Mouse (Mus musculus) liver, embryonic 12.5 days (tissue): ENCODE measurements around the gene Nlrc4. TPM values are rescaled to one million over a fixed set of nuclear protein-coding genes. Genes with fewer than 3 reads are reported as not detected.

Experiments
- ATAC-seq: fragments of 200-750 bp; cut with Nextera tagmentation; 2 replicates; pipeline ENCODE4 v1.8.0; 2017; ENCODE audit warnings: moderate number of reproducible peaks, mild to moderate bottlenecking, moderate library complexity
- H3K27ac ChIP-seq: fragments of 300-500 bp; sonication (generic); 2 replicates; pipeline ENCODE4 v1.5.1; 2016; ENCODE audit warnings: mild to moderate bottlenecking
- H3K27me3 ChIP-seq: fragments of 300-500 bp; sonication (generic); replicated peaks from 2 replicates; pipeline ENCODE4 v1.6.1; 2016; ENCODE audit warnings: mild to moderate bottlenecking, moderate library complexity
- H3K36me3 ChIP-seq: fragments of 300-500 bp; sonication (generic); 2 replicates; pipeline ENCODE4 v1.6.1; 2016; ENCODE audit warnings: mild to moderate bottlenecking, moderate library complexity
- H3K4me1 ChIP-seq: fragments of 300-500 bp; sonication (generic); 2 replicates; pipeline ENCODE4 v1.6.1; 2016
- H3K4me2 ChIP-seq: fragments of 300-500 bp; sonication (generic); 2 replicates; pipeline ENCODE4 v1.6.1; 2016; ENCODE audit warnings: mild to moderate bottlenecking, moderate library complexity
- H3K4me3 ChIP-seq: fragments of 300-500 bp; sonication (generic); 2 replicates; pipeline ENCODE4 v1.5.1; 2016; ENCODE audit warnings: mild to moderate bottlenecking, moderate library complexity
- H3K9ac ChIP-seq: fragments of 300-500 bp; sonication (generic); 2 replicates; pipeline ENCODE4 v1.6.1; 2016; ENCODE audit warnings: mild to moderate bottlenecking, moderate library complexity
- H3K9me3 ChIP-seq: fragments of 300-500 bp; sonication (generic); replicated peaks from 2 replicates; pipeline ENCODE4 v1.6.1; 2016; ENCODE audit warnings: mild to moderate bottlenecking, moderate library complexity
- WGBS: fragments of 180-500 bp; shearing (Covaris S2); methylation state at CpG from one replicate; pipeline ENCODE4 v1.1.7; 2016; ENCODE audit not compliant: insufficient replicate concordance; 5-methylcytosine and 5-hydroxymethylcytosine counted together
- polyA plus RNA-seq: library from polyadenylated mRNA; unstranded; fragments of >200 nt; fragmentation: Nextera tagmentation; extraction: Ambion mirVana; gene quantifications from 2 replicates; pipeline ENCODE4 v1.2.1, GENCODE M21; 2016

Gene Nlrc4
- polyA plus RNA-seq, 1 experiment from 2014 or later, result 0.26 TPM

- Histone ChIP-seq H3K4me3 (no peak overlapping the region), H3K9me3 (no peaks in the 10 kb centered on the region), H3K36me3 (peaks cover 86% of the 10 kb centered on the region), H3K27me3 (no peaks in the 10 kb centered on the region), H3K4me1 (no peaks in the 10 kb centered on the region), H3K27ac (no peak overlapping the region), H3K9ac (no peak overlapping the region), H3K4me2 (no peak overlapping the region)
- WGBS, result 79% methylated on average over 2 of the region's 2 CpGs
- ATAC-seq, result no peak
Measured at GRCm38 (mm10) chr17:74420656-74421055, 38.3 kb downstream of the Nlrc4 start.

GRCm38 (mm10) chr17:74418171-74418570 is 40.8 kb downstream of the Nlrc4 start:
- 69% methylated on average over 4 of the region's 4 CpGs for WGBS
- H3K27me3 ChIP-seq, result no peaks in the 10 kb centered on the region
- H3K27ac ChIP-seq, result no peak overlapping the region
- ATAC-seq, result no peak
- H3K4me2 ChIP-seq, result no peak overlapping the region
- H3K9me3 ChIP-seq, result no peaks in the 10 kb centered on the region
- no peak overlapping the region for H3K9ac ChIP-seq
- no peak overlapping the region for H3K4me3 ChIP-seq
- H3K36me3 ChIP-seq, result peaks cover 88% of the 10 kb centered on the region
- peaks cover 8% of the 10 kb centered on the region for H3K4me1 ChIP-seq

GRCm38 (mm10) chr17:74416841-74417360 is 42.0 kb downstream of the Nlrc4 start:
- no peaks in the 10 kb centered on the region for H3K9me3 ChIP-seq
- no peak for ATAC-seq
- H3K36me3 ChIP-seq, result peaks cover 87% of the 10 kb centered on the region
- no peak overlapping the region for H3K9ac ChIP-seq
- 83% methylated on average over 8 of the region's 8 CpGs for WGBS
- H3K27me3 ChIP-seq, result no peaks in the 10 kb centered on the region
- no peak overlapping the region for H3K4me3 ChIP-seq
- no peak overlapping the region for H3K27ac ChIP-seq
- H3K4me2 ChIP-seq, result no peak overlapping the region
- H3K4me1 ChIP-seq, result peaks cover 8% of the 10 kb centered on the region

- Histone ChIP-seq H3K4me3 (no peak overlapping the region), H3K27me3 (no peaks in the 10 kb centered on the region), H3K9ac (no peak overlapping the region), H3K36me3 (peaks cover 86% of the 10 kb centered on the region), H3K4me2 (no peak overlapping the region), H3K27ac (no peak overlapping the region), H3K9me3 (no peaks in the 10 kb centered on the region), H3K4me1 (peaks cover 8% of the 10 kb centered on the region)
- WGBS, result 34% methylated on average over 1 of the region's 1 CpGs
- ATAC-seq, result no peak
Measured at GRCm38 (mm10) chr17:74414671-74415070, 44.3 kb downstream of the Nlrc4 start.

GRCm38 (mm10) chr17:74413324-74413723 is 45.6 kb downstream of the Nlrc4 start:
- no peak overlapping the region for H3K9ac ChIP-seq
- H3K4me3 ChIP-seq, result no peak overlapping the region
- no peak overlapping the region for H3K27ac ChIP-seq
- H3K9me3 ChIP-seq, result no peaks in the 10 kb centered on the region
- ATAC-seq, result peak; percentile 42; the same call in 1 of the 2 replicates
- peaks cover 8% of the 10 kb centered on the region for H3K4me1 ChIP-seq
- H3K27me3 ChIP-seq, result no peaks in the 10 kb centered on the region
- WGBS, result 83% methylated on average over 8 of the region's 8 CpGs
- peaks cover 87% of the 10 kb centered on the region for H3K36me3 ChIP-seq
- no peak overlapping the region for H3K4me2 ChIP-seq

- H3K4me3 ChIP-seq, result no peak overlapping the region
- H3K27ac ChIP-seq, result no peak overlapping the region
- peaks cover 82% of the 10 kb centered on the region for H3K36me3 ChIP-seq
- H3K4me1 ChIP-seq, result peaks cover 3% of the 10 kb centered on the region
- 71% methylated on average over 4 of the region's 4 CpGs for whole genome bisulfite sequencing
- no peak for ATAC-seq
- no peaks in the 10 kb centered on the region for H3K9me3 ChIP-seq
- no peak overlapping the region for H3K9ac ChIP-seq
- no peak overlapping the region for H3K4me2 ChIP-seq
- H3K27me3 ChIP-seq, result no peaks in the 10 kb centered on the region
Measured at GRCm38 (mm10) chr17:74409722-74410121, 49.2 kb downstream of the Nlrc4 start.

GRCm38 (mm10) chr17:74406487-74406886 is 52.5 kb downstream of the Nlrc4 start:
- WGBS, result 79% methylated on average over 8 of the region's 8 CpGs
- no peaks in the 10 kb centered on the region for H3K4me1 ChIP-seq
- no peak overlapping the region for H3K4me3 ChIP-seq
- no peaks in the 10 kb centered on the region for H3K9me3 ChIP-seq
- no peak overlapping the region for H3K9ac ChIP-seq
- no peaks in the 10 kb centered on the region for H3K27me3 ChIP-seq
- peaks cover 83% of the 10 kb centered on the region for H3K36me3 ChIP-seq
- no peak for ATAC-seq
- H3K4me2 ChIP-seq, result no peak overlapping the region
- no peak overlapping the region for H3K27ac ChIP-seq

- ATAC-seq, result no peak
- no peaks in the 10 kb centered on the region for H3K4me1 ChIP-seq
- 87% methylated on average over 12 of the region's 12 CpGs for WGBS
Measured at GRCm38 (mm10) chr17:74402486-74403222, 56.3 kb downstream of the Nlrc4 start.

GRCm38 (mm10) chr17:74397173-74397572 is 61.8 kb downstream of the Nlrc4 start:
- H3K4me1 ChIP-seq, result peaks cover 17% of the 10 kb centered on the region
- no peak overlapping the region for H3K9ac ChIP-seq
- H3K4me3 ChIP-seq, result no peak overlapping the region
- H3K36me3 ChIP-seq, result peaks cover 10% of the 10 kb centered on the region
- no peaks in the 10 kb centered on the region for H3K9me3 ChIP-seq
- peak overlapping the region; percentile 86 for H3K4me2 ChIP-seq
- no peak for ATAC-seq
- 66% methylated on average over 2 of the region's 2 CpGs for WGBS
- H3K27ac ChIP-seq, result no peak overlapping the region
- H3K27me3 ChIP-seq, result no peaks in the 10 kb centered on the region

More at GRCm38 (mm10) chr17:74402486-74403222, 56.3 kb downstream of the Nlrc4 start:
- Histone ChIP-seq H3K27me3 (no peaks in the 10 kb centered on the region), H3K4me3 (no peak overlapping the region), H3K36me3 (peaks cover 60% of the 10 kb centered on the region), H3K9ac (no peak overlapping the region), H3K27ac (no peak overlapping the region), H3K4me2 (no peak overlapping the region), H3K9me3 (no peaks in the 10 kb centered on the region)

- no peak overlapping the region for H3K27ac ChIP-seq
- H3K4me3 ChIP-seq, result peak overlapping the region; percentile 97
- WGBS, result 56% methylated on average over 4 of the region's 4 CpGs
- 0 out of 2 replicates have a peak, but pooled peaks cover 5% of the 10 kb centered on the region for H3K36me3 ChIP-seq
- no peaks in the 10 kb centered on the region for H3K27me3 ChIP-seq
- H3K4me2 ChIP-seq, result peak overlapping the region; percentile 86
- no peak for ATAC-seq
- H3K9ac ChIP-seq, result peak overlapping the region; percentile 94; the same call in 1 of the 2 replicates
- no peaks in the 10 kb centered on the region for H3K9me3 ChIP-seq
- peaks cover 17% of the 10 kb centered on the region for H3K4me1 ChIP-seq
Measured at GRCm38 (mm10) chr17:74396766-74397165, 62.2 kb downstream of the Nlrc4 start.

- 2% methylated on average over 41 of the region's 41 CpGs for WGBS
- ATAC-seq, result peak; percentile 99
- peak within 1 kb of the TSS; percentile 97 for H3K4me3 ChIP-seq
- 0 out of 2 replicates have a peak, but pooled peaks cover 2% of the 10 kb centered on the region for H3K36me3 ChIP-seq
- H3K27me3 ChIP-seq, result no peaks in the 10 kb centered on the region
- H3K4me1 ChIP-seq, result peaks cover 17% of the 10 kb centered on the region
- H3K9me3 ChIP-seq, result no peaks in the 10 kb centered on the region
- H3K4me2 ChIP-seq, result peak within 1 kb of the TSS; percentile 86
- peak within 1 kb of the TSS; percentile 94 for H3K9ac ChIP-seq
- peak within 1 kb of the TSS; percentile 92 for H3K27ac ChIP-seq
Measured at GRCm38 (mm10) chr17:74395383-74396065, 63.4 kb downstream of the Nlrc4 start, which contains the start of gene Slc30a6. Slc30a6 (plus strand) TSS chr17:74395608.

GRCm38 (mm10) chr17:74394855-74395254 is 64.1 kb downstream of the Nlrc4 start:
- H3K4me1 ChIP-seq, result peaks cover 17% of the 10 kb centered on the region
- peak overlapping the region; percentile 69 for H3K9ac ChIP-seq
- WGBS, result 15% methylated on average over 16 of the region's 16 CpGs
- H3K27ac ChIP-seq, result peak overlapping the region; percentile 66
- H3K4me3 ChIP-seq, result peak overlapping the region; percentile 97
- no peaks in the 10 kb centered on the region for H3K27me3 ChIP-seq
- H3K4me2 ChIP-seq, result peak overlapping the region; percentile 86
- no peaks in the 10 kb centered on the region for H3K36me3 ChIP-seq
- ATAC-seq, result peak; percentile 25
- H3K9me3 ChIP-seq, result no peaks in the 10 kb centered on the region
